Mouse (Mus musculus) liver, adult 2 months (tissue): Measurements from ENCODE around the gene Galnt12. TPM values are rescaled to one million over a fixed set of nuclear protein-coding genes. Genes with fewer than 3 reads are reported as not detected.

Source experiments
- DNase-seq: peaks from one replicate; pipeline ENCODE4 v3.0.0-alpha.2; 2011; ENCODE audit warnings: low read depth, low spot score; ENCODE audit errors: extremely low read depth
- H3K27ac ChIP-seq: fragments of 200-500 bp; replicated peaks from 2 replicates; pipeline ENCODE4 v1.5.1; 2012; ENCODE audit warnings: low read depth, mild to moderate bottlenecking, control low read depth, inconsistent platforms, low read length; ENCODE audit not compliant: insufficient read depth
- H3K27me3 ChIP-seq: fragments of 200-500 bp; 2 replicates; pipeline ENCODE4 v1.6.1; 2012; ENCODE audit warnings: mild to moderate bottlenecking, moderate library complexity, low read length, inconsistent platforms; ENCODE audit not compliant: control insufficient read depth, insufficient read depth
- H3K36me3 ChIP-seq: fragments of 200-500 bp; 2 replicates; pipeline ENCODE4 v1.6.1; 2012; ENCODE audit warnings: low read length, inconsistent platforms; ENCODE audit not compliant: control insufficient read depth, insufficient read depth
- H3K4me1 ChIP-seq: fragments of 200-500 bp; 2 replicates; pipeline ENCODE4 v1.6.1; 2011; ENCODE audit warnings: low read length; ENCODE audit not compliant: control insufficient read depth, insufficient read depth
- H3K4me3 ChIP-seq: fragments of 200-500 bp; 2 replicates; pipeline ENCODE4 v1.5.1; 2011; ENCODE audit warnings: low read depth, mild to moderate bottlenecking, control low read depth, low read length, moderate library complexity; ENCODE audit not compliant: insufficient read depth
- H3K79me2 ChIP-seq: fragments of 200-500 bp; 2 replicates; pipeline ENCODE4 v1.6.1; 2012; ENCODE audit warnings: inconsistent platforms, mild to moderate bottlenecking, low read length, moderate library complexity; ENCODE audit not compliant: control insufficient read depth, insufficient read depth
- H3K9ac ChIP-seq: fragments of 200-500 bp; 2 replicates; pipeline ENCODE4 v1.6.1; 2012; ENCODE audit warnings: low read depth, mild to moderate bottlenecking, control low read depth, inconsistent platforms, low read length
- CTCF ChIP-seq: fragments of 200-500 bp; IDR thresholded peaks from 2 replicates; pipeline ENCODE4 v1.5.1; 2011; ENCODE audit warnings: low read depth, low read length, control low read depth
- POLR2A ChIP-seq: fragments of 200-500 bp; IDR thresholded peaks from 2 replicates; pipeline ENCODE4 v1.6.1; 2011; ENCODE audit warnings: low read length, control low read depth; ENCODE audit not compliant: insufficient read depth; ENCODE audit errors: extremely low read depth
- WGBS: fragments of 180-500 bp; shearing (Covaris S2); methylation state at CpG from one replicate; pipeline ENCODE4 v1.1.7; 2018; 5-methylcytosine and 5-hydroxymethylcytosine counted together
- polyA plus RNA-seq: library from polyadenylated mRNA; depleted of rRNA; stranded (reverse); fragments of >200 nt; gene quantifications from 2 replicates; pipeline ENCODE4 v1.2.3, GENCODE M21; 2012
- total RNA-seq: library from RNA; depleted of rRNA; stranded (reverse); fragments of >200 nt; gene quantifications from 2 replicates; pipeline ENCODE4 v1.2.3, GENCODE M21; 2014

The Galnt12 gene
- total and polyA plus RNA-seq, 2 experiments: 0.18 to 0.22 TPM

DNA sequence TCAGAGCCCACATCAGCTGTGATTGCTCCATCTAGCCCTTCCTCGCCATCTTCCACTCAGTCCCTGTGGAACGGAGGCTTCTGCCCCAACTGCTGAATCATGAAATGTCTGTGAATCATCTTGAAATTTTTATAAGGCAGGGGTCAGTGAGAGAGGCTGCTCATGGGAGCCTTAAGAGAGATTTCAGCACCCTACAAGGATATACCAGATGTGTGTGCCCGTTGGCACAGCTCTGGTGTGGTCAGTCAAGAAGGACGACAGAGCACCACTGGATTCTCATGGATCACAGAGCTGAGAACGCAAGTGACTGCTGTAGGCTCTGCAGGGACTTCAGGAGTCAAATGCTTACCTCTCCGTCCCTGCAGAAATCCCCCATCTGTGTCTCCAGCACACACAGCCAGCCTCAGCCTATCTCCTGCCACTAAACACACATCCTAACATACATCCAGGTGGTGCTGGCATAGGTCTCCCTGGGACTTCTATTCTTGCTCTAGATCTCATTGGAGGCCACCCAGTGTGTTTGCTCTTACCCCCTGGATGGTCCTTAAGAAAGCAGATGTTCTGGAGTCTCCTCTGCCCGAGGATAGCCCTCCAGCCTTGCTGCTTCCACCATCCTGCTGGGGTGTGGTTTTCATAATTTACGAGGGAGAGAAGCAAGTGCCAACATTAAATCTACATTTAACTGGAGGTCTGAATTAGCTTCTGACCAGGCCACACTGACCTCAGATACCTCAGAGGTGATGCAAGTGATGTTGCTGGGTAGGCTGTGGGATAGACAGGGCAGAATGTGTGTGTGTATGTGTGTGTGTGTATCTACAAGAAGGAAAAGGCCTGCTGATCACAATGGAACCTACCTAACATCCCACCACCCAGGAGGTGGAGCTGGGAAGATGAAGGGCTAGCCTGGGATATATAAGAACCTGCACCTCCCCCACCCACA, 38.7 kb downstream of the Galnt12 start:
- H3K27me3 ChIP-seq: no peaks in the 10 kb centered on the region
- H3K36me3 ChIP-seq: no peaks in the 10 kb centered on the region
- H3K4me1 ChIP-seq: no peaks in the 10 kb centered on the region
- 82% methylated on average over 8 of the region's 8 CpGs for WGBS
- no peak for DNase-seq
- TF ChIP-seq CTCF (no peak), POLR2A (no peak)
- H3K4me3 ChIP-seq: no peak overlapping the region
- H3K79me2 ChIP-seq: no peaks in the 10 kb centered on the region
- H3K9ac ChIP-seq: no peak overlapping the region
- no peak overlapping the region for H3K27ac ChIP-seq

DNA sequence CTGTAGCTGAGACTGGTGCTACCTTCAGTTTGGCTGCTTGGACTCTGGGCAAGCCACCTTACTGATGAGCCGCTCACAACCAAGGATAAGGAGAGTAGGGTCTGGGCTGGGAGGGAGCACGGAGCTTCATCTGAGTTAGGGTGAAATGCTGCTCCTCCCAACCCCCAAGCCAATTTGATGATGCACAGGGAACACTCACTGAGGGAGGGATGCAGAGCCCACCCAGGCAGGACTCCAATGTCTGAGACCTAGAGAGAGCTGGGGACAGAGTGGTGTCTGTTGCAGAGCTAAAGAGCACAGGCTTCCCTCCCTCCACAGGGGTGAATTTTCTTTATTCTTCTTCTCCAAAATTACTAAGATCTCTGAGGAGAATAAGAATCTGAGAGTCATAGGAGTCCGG, 40.2 kb downstream of the Galnt12 start:
- H3K79me2 ChIP-seq: no peaks in the 10 kb centered on the region
- H3K36me3 ChIP-seq: no peaks in the 10 kb centered on the region
- no peak for DNase-seq
- no peak for TF ChIP-seq POLR2A
- no peak for TF ChIP-seq CTCF
- no peak overlapping the region for H3K9ac ChIP-seq
- H3K27me3 ChIP-seq: no peaks in the 10 kb centered on the region
- H3K4me1 ChIP-seq: no peaks in the 10 kb centered on the region
- no peak overlapping the region for H3K4me3 ChIP-seq
- H3K27ac ChIP-seq: no peak overlapping the region
- 80% methylated on average over 3 of the region's 3 CpGs for WGBS

DNA sequence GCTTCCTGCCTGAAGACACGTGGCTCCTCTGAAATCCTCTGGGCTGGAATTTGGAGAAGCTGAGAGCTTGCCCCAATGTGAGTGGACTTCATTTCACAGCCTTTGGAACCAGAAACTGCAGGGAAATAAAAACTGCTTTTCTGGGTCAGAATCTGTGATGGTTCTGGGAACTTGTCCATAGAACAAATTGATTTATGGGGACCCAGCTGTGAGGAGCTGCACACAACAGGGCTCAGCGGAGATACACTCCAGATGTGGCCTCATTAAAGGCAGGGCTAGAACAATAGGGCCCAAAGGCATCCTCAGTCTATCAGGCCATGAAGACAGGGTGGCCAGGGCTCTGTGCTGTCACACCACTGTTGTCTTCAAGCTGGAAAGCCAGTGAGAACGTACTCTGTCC, 40.7 kb downstream of the Galnt12 start:
- WGBS: 72% methylated on average over 3 of the region's 3 CpGs

DNA sequence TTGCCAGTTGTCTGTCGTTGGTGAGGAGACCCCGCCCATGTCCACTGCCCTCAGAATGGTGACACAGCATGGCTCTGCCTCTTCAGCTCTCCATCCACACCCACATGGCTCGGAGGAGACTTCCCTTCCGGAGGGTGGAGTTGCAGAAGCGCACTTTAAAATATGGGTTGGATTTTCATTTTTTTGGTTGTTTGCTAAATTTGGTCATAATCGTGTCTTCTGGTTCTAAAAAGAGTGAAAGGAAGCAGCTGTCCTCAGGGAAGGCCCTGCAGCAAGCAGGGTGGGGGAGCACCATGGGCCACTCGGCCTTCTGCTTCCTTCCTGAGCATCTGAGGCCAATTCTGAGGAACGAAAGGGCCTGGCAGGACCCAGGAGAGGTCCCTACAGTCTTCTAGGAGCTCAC, 45.0 kb downstream of the Galnt12 start:
- DNase-seq: no peak
- no peaks in the 10 kb centered on the region for H3K4me1 ChIP-seq
- no peak overlapping the region for H3K9ac ChIP-seq
- H3K27me3 ChIP-seq: no peaks in the 10 kb centered on the region; the same call in 1 of the 2 replicates
- H3K79me2 ChIP-seq: no peaks in the 10 kb centered on the region
- no peak overlapping the region for H3K4me3 ChIP-seq
- 66% methylated on average over 8 of the region's 8 CpGs for WGBS
- H3K36me3 ChIP-seq: no peaks in the 10 kb centered on the region
- H3K27ac ChIP-seq: no peak overlapping the region
- TF ChIP-seq CTCF (no peak), POLR2A (no peak)

More for the DNA sequence above, 40.7 kb downstream of the Galnt12 start:
- Histone ChIP-seq H3K27ac (no peak overlapping the region), H3K4me3 (no peak overlapping the region), H3K4me1 (no peaks in the 10 kb centered on the region), H3K9ac (no peak overlapping the region), H3K27me3 (no peaks in the 10 kb centered on the region), H3K79me2 (no peaks in the 10 kb centered on the region), H3K36me3 (no peaks in the 10 kb centered on the region)
- no peak for DNase-seq
- TF ChIP-seq POLR2A (no peak), CTCF (no peak)

DNA sequence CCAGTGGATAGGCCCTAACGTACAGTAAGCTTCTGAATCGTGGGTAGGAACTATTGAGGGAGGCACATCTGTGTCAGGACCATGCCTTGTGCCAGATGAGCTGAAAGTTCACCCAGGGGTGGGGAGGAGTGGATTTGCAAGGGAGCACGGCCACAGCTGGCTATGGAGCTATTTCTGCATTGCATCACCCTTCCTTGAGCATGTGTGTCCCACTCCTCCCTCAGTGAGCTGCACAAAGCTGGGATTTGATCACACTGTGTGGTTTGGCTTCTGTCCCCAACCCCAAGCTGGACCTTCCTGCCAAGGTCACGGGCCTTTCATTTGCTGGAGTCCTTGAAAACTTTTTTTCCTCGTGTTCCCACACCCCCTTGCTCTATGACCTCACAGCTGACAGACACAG, 45.8 kb downstream of the Galnt12 start:
- no peak overlapping the region for H3K9ac ChIP-seq

DNA sequence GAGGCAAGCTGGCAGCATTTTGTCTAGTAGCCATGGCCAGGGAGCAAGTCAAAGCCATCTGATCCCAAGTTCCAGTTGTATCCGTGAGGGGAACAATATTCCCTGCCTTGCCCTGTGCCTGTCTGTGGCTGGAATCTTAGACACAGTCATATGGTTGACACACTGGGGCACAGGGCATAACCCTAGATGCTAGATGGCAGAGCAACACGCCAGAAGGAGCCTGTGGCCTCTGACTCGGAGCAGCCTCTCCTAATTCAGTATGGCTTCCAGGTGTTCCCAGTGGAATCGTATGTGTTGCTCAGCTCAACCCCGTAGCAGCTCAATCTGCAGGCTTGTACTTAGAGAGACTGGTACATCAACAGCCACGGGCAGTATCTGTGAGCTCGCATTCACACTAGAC, 46.7 kb downstream of the Galnt12 start:
- no peaks in the 10 kb centered on the region for H3K79me2 ChIP-seq
- no peaks in the 10 kb centered on the region for H3K4me1 ChIP-seq
- DNase-seq: no peak
- H3K27ac ChIP-seq: no peak overlapping the region
- WGBS: 92% methylated on average over 7 of the region's 7 CpGs
- no peak overlapping the region for H3K9ac ChIP-seq
- H3K27me3 ChIP-seq: no peaks in the 10 kb centered on the region; the same call in 1 of the 2 replicates
- TF ChIP-seq POLR2A (no peak), CTCF (no peak)
- H3K36me3 ChIP-seq: no peaks in the 10 kb centered on the region
- no peak overlapping the region for H3K4me3 ChIP-seq

More for the DNA sequence above, 45.8 kb downstream of the Galnt12 start:
- no peaks in the 10 kb centered on the region; the same call in 1 of the 2 replicates for H3K27me3 ChIP-seq
- no peak for DNase-seq
- no peak overlapping the region for H3K4me3 ChIP-seq
- H3K79me2 ChIP-seq: no peaks in the 10 kb centered on the region
- no peaks in the 10 kb centered on the region for H3K4me1 ChIP-seq
- no peak for TF ChIP-seq CTCF
- no peak for TF ChIP-seq POLR2A
- 71% methylated on average over 5 of the region's 5 CpGs for WGBS
- H3K27ac ChIP-seq: no peak overlapping the region
- no peaks in the 10 kb centered on the region for H3K36me3 ChIP-seq
